Mouse (Mus musculus) urinary bladder, postnatal 36 days (tissue): Measurements from ENCODE around the gene Nek4.

ENCODE experiments used
- DNase-seq, 2 experiments: peaks; one replicate each; pipeline ENCODE4 v3.0.0; 2022; ENCODE audit warnings: low spot score in 2 of 2, mixed read lengths in 1 of 2

Gene Nek4

GRCm38 (mm10) chr14:30960366-30960765 is 9.2 kb downstream of the Nek4 start:
- no peak for DNase-seq

- peak; percentile 24 to 42 for DNase-seq
These were observed 23.0 kb downstream of the Nek4 start for GRCm38 (mm10) chr14:30974204-30974603.

- DNase-seq = no peak
These were observed 25.0 kb downstream of the Nek4 start for GRCm38 (mm10) chr14:30976222-30976621.

- no peak for DNase-seq
These were observed 45.2 kb downstream of the Nek4 start for GRCm38 (mm10) chr14:30996417-30996816.

- DNase-seq = no peak
These were observed 49.2 kb downstream of the Nek4 start for GRCm38 (mm10) chr14:31000356-31000755.

- DNase-seq = no peak
These were observed 49.7 kb downstream of the Nek4 start for GRCm38 (mm10) chr14:31000816-31001306.

- DNase-seq = peak; percentile 87 to 88
These were observed 50.4 kb downstream of the Nek4 start, which contains the start of the genes Glt8d1 and Spcs1 for GRCm38 (mm10) chr14:31001307-31002205. TSS of gene Glt8d1 (plus strand) at chr14:31001400. TSS of gene Spcs1 (minus strand) at chr14:31001672.

- DNase-seq = no peak
These were observed 53.4 kb downstream of the Nek4 start for GRCm38 (mm10) chr14:31004527-31004926.

GRCm38 (mm10) chr14:31006779-31007178 is 55.6 kb downstream of the Nek4 start:
- DNase-seq = no peak

- DNase-seq = no peak
These were observed 60.4 kb downstream of the Nek4 start for GRCm38 (mm10) chr14:31011588-31011987.

GRCm38 (mm10) chr14:31013928-31014327 is 62.8 kb downstream of the Nek4 start:
- DNase-seq = no peak

GRCm38 (mm10) chr14:31016063-31016462 is 64.9 kb downstream of the Nek4 start:
- no peak for DNase-seq

- no peak for DNase-seq
These were observed 66.7 kb downstream of the Nek4 start for GRCm38 (mm10) chr14:31017854-31018253.

GRCm38 (mm10) chr14:31018860-31019291 is 67.7 kb downstream of the Nek4 start, which contains the start of the genes Pbrm1 and Gnl3:
TSS of gene Pbrm1 (plus strand) at chr14:31019138.
TSS of gene Gnl3 (minus strand) at chr14:31019152.
- DNase-seq = peak; percentile 92 to 97

GRCm38 (mm10) chr14:31019331-31020205 is 68.4 kb downstream of the Nek4 start:
- peak in 1 of 2 experiments; percentile 72 for DNase-seq

- DNase-seq = no peak
These were observed 71.4 kb downstream of the Nek4 start for GRCm38 (mm10) chr14:31022579-31022978.

GRCm38 (mm10) chr14:31025785-31026184 is 74.6 kb downstream of the Nek4 start:
- no peak for DNase-seq
